Mouse (Mus musculus) kidney, adult 18-20 months (tissue): ENCODE data around the gene Rnf213.
A peak's percentile ranks its signal among the peaks of the same experiment; 100 is the strongest.

Source experiments
- DNase-seq: peaks from one replicate; pipeline ENCODE4 v3.0.0; 2021

Rnf213 gene

DNA sequence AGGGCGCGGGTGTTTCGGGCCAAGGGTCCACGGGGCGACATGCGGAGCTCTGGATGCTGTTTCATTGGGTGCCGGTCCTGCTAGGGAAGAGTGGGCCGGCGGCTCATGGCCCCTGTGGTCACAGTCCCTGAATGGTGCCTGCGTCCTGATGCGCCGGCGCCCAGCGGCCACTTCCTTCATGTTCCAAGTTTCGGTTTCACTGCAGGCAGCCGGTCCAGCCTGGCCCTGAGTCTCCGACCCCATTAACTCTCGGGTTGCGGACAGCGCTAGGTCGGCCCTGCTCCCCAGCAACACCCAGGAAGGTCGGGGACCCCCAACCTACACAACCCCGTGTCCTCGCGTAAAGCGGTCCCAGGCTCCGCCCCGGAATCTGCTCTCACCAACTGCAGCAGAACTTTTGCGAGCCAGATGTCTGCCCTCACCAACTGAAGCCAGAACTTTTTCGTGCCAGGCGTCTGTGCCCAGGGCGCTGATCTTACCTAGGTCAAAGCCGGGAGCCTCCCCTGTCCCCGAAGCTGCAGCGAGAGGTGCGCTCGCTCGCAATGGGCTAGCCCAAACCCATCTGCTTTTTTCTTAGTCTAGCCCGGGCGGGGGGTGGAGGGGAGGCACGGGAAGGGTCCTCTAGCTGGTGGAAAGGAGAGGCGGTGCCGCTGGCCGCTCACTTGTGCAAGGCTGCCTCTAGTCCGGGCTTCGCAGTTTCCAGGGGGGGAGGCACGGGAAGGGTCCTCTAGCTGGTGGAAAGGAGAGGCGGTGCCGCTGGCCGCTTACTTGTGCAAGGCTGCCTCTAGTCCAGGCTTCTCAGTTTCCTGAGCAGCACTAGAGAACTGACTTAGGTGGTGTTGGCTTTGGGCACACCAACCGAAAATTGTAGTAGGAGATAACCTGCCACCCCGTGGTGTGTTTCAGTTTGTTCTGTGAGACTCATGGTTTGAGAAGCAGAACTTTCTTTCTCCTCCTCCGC lies 2.3 kb upstream of the Rnf213 start:
- DNase-seq: peak; percentile 85

DNA sequence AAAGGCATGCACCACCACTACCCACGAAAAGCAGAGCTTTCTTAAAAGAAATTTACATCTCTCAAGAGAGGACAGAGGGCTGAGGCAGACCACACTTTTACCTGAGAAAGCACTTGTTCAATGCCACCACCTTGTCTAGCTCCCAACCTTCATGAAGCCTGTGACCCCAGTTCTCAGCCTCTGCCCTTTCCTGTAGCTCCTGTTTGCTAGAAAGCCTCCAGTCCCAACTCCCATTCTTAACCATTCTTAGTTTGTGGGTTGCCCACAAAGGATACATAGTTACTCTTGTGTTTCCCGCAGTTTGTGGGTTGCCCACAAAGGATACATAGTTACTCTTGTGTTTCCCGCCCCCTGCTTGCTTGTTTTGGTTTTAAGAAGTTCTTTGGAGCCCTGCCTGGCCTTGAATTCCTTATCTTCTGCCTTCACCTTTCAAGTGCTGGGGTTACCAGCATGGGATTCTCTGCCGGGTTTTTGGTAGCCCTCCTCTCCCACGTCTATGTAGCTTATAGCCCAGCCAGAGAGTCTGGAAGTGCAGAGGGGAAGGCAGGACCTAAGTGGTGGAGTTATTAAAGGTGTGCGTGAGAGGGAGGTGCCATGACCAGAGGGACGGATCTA lies 1.4 kb upstream of the Rnf213 start:
- DNase-seq: peak; percentile 7

DNA sequence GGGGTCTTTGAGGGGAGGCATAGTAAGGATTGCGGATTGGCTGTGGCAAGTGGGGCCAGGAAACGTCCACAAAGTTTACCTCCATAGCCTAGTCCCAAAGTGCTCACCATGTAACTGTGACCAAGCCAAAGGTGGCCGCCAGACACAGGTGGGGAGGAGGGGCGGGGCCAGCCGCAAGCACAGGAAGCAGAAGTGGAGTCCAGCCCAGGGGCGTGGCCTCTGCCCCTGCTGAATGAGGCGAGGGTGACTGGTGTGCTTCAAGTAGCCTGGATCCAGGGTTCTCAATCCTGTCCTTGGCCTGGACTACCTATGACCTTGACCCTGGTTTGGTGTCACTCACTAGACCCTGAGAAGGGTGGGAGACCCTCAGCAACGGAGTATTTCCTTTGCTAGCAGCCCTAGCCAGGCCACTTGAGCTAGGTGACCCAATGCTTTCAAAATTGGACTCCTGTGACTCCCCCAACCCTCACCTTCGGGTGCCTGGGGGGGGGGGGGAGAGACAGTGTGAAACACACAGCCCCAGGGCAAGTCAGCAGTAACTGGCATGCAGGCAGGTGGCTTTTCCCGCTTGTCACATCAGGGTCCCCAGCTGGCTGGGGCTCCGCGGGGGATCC lies 792 bp upstream of the Rnf213 start:
- peak; percentile 84 for DNase-seq

DNA sequence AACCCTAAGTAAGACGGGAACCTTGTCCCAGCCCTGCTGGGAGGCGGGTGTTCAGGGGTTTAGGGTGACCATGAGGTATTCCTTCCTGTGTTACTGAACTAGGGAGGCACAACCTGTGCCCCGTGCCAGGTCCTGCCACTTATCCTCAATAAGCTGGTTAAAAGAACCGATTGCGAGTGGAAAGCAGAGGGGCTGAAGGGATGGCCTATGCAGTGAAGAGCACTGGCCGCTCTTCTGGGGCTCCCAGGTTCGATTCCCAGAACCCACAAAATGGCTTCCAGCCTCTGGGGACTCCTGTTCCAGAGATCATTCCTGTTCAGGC lies 544 bp downstream of the Rnf213 start:
- DNase-seq: no peak

DNA sequence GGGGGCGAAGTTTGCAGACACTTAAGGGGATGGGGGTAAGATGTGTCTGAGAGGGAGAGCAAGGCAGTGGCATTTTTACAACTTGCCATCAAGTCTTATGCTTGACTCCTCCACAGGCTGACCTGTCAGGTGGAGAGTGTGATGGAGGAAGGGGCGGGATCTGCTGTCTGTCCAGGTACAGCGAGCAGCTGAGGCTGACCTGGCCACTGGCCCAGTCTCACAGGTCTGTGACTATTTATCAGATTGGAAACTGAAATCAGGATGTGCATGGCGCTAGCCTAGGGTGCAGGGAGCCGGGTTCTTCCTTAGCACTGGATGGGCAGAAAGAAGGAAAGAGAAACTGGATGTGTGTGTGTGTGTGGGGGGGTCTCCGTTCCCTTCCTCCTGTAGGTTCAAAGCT lies 1.3 kb downstream of the Rnf213 start:
- no peak for DNase-seq

DNA sequence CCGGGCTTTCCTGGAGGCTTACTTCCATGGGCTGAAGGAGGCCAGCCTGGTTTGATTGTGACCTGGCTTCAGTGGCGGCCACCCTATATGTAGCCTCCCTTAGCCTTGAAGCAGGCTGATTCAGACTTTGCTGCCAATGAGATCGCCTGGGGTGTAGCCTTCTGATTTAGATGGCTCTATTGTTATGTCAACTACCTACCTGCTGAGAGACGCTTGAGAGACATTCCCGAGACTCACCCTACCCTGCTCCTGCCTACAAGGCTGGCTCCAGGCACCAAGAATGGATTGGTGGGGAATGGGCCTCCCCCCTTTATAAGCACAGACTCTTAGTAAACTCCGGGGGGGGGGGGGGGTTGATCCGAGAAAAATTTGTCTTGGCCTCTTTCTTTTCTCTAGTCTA lies 2.5 kb downstream of the Rnf213 start:
- no peak for DNase-seq

DNA sequence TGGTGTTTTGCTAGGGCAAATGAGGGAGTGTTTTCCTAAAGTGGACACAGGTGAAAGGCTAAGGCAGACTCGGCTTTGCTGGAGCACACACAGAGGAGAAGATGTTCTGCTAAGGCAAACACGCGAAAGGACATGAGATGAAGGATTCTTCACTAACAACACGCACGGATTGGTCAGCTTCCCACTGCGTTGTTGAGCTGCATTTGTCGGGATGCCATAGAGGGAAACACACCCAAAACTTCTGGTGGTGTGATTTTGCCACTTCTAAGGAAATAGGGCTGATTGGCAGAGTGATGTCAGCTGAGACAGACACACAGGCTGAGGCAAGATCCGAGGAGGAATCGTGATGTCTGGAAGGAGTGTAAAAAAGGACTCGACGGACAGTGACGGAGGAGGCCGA lies 3.0 kb downstream of the Rnf213 start:
- DNase-seq: no peak

DNA sequence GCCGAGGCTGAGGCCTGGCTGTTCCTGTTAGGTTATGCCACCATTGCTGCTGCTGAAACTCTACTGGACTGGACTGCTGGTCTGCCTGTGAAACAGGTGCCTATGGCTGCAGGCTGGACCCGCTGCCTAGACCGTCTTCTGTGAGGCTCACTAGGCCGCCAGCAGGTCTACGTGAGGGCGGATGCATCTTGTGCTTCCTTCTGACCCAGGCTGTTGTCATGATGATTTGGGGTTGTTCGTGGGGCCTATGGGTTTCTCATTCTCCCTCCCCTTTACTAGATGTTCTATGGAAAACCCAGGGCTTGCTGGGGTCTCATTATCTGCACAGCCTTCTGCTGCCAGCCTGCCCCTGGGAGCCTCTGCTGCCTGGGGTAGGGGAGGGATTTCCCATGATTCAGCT lies 3.6 kb downstream of the Rnf213 start:
- no peak for DNase-seq

DNA sequence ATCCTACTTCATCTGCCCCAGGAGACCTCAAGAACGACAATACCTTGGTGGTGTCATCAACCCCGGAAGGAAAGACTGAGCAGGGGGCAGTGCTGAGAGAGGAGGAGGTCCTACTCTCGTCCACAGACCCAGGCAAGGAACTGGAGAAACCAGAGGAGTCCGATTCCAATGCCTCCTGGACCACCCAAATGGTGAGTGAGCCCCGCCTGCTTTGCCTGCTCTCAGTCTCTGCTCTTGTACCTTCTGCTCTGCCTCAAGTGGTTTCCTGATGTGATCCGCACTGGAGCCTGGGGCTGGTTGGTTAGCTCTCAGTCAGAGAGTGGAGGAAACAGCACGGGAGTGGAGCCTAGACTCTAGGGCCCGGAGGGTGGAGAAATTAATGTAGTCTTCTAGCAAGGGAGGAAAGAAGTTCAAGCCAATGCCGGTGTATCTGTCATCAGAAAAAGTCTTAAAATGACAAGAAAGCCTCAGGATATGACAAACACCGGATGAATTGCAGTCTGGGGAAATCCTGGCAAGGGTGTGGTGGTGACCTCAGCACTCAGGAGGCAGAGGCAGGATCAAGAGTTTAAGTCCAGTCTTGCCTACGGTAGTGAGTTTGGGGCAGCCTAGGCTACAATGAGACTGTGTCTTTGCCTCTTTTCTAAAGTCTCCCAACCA lies 9.7 kb downstream of the Rnf213 start:
- no peak for DNase-seq

DNA sequence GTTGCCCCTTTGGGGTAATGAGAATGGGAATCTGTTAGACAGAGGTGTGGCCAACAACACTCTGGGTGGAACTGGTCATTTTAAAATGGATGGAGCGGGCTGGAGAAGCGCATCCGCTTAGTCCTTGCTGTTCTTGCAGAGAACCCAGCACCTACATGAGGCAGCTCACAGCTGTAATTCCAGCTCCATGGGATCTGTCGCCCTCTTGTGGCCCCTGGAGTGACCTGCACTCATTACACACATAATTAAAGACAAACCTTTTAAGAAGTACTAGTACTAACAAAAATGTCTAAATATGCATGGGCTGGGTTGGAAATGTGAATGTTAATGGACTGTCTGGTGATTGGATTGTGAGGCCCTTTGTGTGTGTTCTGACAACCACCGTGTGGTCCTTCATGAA lies 11.7 kb downstream of the Rnf213 start:
- DNase-seq: peak; percentile 55

DNA sequence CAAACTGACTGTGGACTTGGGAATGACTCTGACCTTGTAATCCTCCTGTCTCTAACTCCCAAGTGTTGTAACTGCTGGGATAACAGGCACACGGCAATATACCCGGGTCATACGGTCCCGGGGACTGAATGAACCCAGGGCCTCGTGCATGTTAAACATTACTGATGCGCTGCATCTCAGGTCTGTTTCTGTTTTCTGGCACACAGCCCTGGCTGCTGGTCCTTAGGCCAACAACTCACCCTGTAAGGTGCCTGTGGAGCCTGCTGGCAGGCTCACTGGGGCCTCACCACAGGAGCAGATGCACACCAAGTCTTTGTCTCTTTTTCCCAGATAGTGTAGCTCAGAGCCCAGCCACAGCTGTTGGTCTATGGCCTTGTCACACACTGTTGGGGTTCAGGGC lies 14.5 kb downstream of the Rnf213 start:
- peak; percentile 15 for DNase-seq

DNA sequence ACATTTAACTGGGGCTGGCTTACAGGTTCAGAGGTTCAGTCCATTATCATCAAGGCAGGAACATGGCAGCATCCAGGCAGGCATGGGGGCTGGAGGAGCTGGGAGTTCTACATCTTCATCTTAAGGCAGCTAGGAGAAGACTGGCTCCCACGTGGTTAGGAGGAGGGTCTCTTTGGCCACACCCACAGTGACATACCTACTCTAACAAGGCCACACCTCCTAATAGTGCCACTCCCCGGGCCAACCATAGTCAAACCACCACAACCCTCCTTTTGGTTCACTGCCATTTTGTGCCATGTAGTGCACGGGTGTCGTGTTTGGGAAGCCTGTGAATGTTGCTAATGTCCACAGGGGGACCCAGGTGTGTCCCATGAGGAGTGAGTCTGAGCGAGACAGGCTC lies 15.1 kb downstream of the Rnf213 start:
- no peak for DNase-seq

DNA sequence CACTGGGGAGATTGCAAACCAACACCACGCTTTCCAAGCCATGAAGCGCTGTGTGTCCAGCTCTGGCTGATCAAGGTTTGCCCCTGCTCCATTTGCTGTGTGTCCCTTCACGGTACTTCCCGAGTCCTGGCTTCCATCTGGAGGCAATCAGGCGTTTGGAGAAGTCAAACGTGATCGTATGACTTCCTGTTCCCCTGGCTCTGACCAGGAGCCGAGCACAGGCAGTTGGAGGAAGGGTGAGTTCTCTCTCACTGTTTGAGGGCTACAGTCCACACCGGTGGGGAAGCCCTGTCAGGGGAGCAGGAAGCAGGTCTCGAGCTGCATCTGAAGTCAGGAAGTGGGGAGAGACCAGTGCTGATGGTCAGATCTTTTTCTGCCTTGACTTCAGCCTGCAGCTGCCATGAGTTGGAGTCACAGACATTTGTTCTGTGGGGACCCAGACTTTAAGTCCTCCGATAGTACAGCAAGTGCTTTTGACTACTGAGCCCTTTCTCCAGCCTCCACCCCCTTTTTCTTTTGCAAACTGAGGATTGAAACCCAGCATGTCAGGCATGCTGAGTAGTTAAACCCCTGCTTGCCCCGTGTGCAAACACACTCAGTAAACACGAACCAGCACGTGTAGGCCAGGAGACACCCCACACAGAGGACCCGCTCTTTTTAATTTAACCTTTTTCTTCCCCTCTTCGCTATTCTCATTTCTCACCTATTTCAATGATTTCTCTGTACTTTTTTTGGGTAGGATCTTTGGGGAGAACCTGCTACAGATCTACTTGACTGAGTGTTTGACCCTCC lies 26.6 kb downstream of the Rnf213 start:
- no peak for DNase-seq

DNA sequence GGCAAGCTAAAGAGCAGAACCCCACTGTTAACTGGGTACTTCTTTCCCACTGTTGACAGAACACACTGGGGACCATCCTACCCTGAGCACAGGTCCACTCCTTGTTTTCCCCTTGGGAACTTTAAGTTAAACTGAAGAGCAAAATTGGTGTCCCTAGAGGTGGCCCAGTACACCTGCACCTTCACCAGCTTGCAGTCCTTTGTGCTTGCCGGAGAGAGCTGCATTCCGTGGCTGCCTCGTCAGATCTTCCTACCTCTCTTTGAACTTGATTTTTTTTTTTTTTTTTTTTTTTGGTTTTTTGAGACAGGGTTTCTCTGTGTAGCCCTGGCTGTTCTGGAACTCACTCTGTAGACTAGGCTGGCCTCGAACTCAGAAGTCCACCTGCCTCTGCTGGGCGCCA lies 27.5 kb downstream of the Rnf213 start:
- no peak for DNase-seq

DNA sequence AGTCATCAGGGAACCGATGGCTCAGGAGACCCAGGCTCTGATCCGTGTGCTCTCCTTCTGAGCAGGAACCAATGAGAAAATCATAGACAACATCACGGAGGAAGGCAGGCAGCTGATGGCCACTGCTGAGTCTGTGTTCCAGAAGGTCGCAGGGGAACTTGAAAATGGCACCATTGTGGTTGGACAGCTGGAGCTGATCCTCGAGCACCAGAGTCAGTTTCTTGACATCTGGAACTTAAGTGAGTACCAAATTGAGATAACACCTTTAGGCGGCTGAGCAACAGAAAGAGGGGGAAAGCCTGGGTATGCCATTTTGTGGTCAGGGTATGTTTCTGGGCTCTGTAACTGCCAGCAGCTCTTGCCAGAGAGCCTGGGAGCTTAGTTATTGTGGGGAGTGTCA lies 34.5 kb downstream of the Rnf213 start:
- DNase-seq: no peak

DNA sequence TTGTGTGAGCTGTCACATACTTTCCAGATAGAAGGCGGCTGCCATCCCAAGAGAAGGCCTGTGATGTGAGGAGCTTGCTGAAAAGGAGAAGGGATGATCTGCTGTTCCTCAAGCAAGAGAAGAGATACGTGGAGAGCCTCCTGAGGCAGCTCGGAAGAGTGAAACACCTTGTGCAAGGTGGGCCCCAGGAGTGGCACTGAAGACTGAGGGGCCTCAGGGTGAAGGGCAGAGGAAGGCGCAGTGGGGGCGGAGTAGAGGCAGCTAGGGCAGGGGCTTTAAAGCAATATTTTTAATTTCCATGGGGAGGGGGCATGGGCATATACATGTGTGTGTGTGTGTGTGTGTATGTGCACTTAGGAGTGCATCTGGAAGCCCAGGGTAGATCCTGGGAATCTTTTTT lies 35.1 kb downstream of the Rnf213 start:
- DNase-seq: no peak

DNA sequence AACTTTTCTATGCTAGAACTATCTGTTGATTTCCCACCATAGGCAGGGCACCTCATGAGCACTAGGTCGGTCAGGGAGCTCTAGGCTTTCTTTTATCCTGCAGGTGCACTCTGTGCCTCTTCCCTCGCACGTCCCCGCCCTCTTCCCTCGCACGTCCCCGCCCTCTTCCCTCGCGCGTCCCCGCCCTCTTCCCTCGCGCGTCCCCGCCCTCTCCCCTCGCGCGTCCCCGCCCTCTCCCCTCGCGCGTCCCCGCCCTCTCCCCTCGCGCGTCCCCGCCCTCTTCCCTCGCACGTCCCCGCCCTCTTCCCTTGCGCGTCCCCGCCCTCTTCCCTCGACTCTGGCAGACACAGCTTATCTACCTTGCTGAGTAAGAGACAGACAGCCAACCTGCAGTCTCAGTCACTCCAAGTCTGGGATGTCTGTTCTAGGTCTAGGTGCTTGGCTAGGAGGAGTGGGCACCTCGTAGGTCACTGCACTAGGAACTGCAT lies 35.8 kb downstream of the Rnf213 start:
- DNase-seq: peak; percentile 56

DNA sequence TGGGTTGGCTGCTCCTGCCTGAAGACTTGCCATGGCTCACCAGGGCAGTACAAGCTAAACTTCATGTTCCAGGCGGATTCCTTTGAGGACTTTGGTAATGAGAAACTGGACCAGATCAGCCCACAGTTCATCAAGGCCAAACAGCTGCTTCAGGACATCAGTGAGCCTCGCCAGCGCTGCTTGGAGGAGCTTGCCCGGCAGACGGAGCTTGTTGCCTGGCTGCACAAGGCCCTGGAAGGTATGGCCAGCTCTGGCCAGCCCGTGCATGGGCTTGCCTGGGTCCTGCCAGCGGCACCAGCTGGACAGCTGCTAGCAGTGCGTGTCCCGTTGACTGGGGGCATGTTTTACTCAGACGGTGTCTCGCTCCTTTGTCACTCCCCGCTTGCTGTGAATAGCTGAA lies 38.6 kb downstream of the Rnf213 start:
- no peak for DNase-seq

DNA sequence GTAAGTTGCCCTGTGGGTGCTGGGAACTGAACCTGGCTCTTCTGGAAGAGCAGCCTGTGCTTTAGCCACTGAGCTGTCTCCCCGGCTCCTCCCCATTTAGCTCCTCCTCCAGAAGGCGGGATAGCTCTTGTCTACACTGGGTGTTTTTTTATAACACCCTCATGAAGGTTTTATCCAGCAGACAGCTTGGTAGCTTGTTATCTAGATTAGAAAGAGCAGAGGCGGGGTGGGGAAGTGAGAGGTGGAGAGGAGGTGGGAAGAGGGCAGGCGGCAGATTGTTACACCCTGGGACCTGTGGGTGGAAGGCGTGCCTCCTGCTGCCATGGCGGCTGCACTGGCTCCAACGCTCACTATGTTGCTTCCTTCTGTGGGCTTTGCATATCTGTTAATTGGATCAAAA lies 39.8 kb downstream of the Rnf213 start:
- no peak for DNase-seq

DNA sequence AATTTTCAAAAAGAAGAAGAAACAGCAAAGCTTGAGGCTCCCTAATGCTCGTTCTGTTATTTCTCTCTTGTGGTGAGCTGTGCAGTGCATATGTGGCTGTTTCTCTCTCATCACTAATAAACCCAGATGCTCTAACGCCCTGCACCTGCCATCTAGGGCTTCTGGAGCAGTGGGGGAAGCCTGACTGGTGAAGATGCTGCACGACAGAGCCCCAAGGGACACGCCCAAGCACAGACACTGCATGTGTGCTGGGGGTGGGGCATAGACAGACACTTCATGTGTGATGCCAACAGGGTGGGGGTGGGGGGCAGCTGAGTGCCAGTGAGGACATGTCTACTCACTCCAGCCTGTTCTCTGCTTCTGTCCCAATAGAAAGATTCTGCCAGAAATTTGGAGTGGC lies 41.4 kb downstream of the Rnf213 start:
- no peak for DNase-seq

DNA sequence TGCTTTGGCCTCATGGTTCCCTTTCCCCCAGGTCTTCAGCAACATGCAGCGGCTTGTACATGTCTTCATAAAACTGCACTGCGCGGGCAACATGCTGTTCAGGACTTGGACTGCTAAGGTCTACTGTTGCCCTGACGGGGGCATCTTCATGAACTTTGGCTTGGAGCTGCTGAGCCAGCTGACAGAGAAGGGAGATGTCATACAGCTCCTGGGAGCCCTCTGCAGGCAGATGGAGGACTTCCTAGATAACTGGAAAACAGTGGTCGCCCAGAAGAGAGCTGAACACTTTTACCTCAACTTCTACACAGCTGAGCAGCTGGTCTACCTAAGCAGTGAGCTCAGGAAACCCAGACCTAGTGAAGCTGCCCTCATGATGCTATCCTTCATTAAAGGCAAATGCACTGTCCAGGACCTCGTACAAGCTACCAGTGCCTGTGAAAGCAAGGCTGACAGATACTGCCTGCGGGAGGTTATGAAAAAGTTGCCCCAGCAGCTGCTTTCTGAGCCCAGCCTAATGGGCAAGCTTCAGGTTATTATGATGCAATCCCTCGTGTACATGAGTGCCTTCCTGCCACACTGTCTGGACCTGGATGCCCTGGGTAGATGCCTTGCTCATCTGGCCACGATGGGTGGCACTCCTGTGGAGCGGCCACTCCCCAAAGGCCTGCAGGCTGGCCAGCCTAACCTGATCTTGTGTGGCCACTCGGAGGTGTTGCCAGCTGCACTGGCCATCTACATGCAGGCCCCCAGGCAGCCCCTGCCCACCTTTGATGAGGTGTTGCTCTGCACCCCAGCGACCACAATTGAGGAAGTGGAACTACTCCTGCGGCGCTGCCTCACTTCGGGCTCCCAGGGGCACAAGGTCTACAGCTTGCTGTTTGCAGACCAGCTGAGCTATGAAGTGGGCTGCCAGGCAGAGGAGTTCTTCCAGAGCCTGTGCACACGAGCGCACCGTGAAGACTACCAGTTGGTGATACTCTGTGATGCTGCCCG lies 43.3 kb downstream of the Rnf213 start:
- peak; percentile 46 for DNase-seq
